Mouse (Mus musculus) embryonic facial prominence, embryonic 14.5 days (tissue): ENCODE measurements around the gene Lactb. TPM values are rescaled to one million over a fixed set of nuclear protein-coding genes. Genes with fewer than 3 reads are reported as not detected.

Experiments
- ATAC-seq: fragments of 200-750 bp; cut with Nextera tagmentation; 2 replicates; pipeline ENCODE4 v1.8.0; 2017; ENCODE audit warnings: low read depth, moderate number of reproducible peaks, moderate TSS enrichment
- DNase-seq: peaks from one replicate; pipeline ENCODE4 v3.0.0-alpha.2; 2015; ENCODE audit warnings: low spot score
- H3K27ac ChIP-seq: fragments of 300-500 bp; sonication (generic); replicated peaks from 2 replicates; pipeline ENCODE4 v1.5.1; 2014; ENCODE audit warnings: low read depth, mild to moderate bottlenecking, low read length, moderate library complexity
- H3K27me3 ChIP-seq: fragments of 300-500 bp; sonication (generic); replicated peaks from 2 replicates; pipeline ENCODE4 v1.6.1; 2014; ENCODE audit warnings: low read length; ENCODE audit not compliant: control insufficient read depth, insufficient read depth
- H3K36me3 ChIP-seq: fragments of 300-500 bp; sonication (generic); 2 replicates; pipeline ENCODE4 v1.6.1; 2014; ENCODE audit warnings: low read length, mixed read lengths; ENCODE audit not compliant: control insufficient read depth, insufficient read depth
- H3K4me1 ChIP-seq: fragments of 300-500 bp; sonication (generic); 2 replicates; pipeline ENCODE4 v1.6.1; 2014; ENCODE audit warnings: antibody characterized with exemption, low read length; ENCODE audit not compliant: control insufficient read depth, insufficient read depth
- H3K4me2 ChIP-seq: fragments of 300-500 bp; sonication (generic); 2 replicates; pipeline ENCODE4 v1.6.1; 2014; ENCODE audit warnings: low read depth, mild to moderate bottlenecking, low read length, moderate library complexity, mixed read lengths
- H3K4me3 ChIP-seq: fragments of 300-500 bp; sonication (generic); 2 replicates; pipeline ENCODE4 v1.5.1; 2014; ENCODE audit warnings: low read depth, mild to moderate bottlenecking, low read length
- H3K9ac ChIP-seq: fragments of 300-500 bp; sonication (generic); 2 replicates; pipeline ENCODE4 v1.6.1; 2014; ENCODE audit warnings: low read depth, mild to moderate bottlenecking, low read length, moderate library complexity, mixed read lengths
- H3K9me3 ChIP-seq: fragments of 300-500 bp; sonication (generic); 2 replicates; pipeline ENCODE4 v1.6.1; 2016; ENCODE audit warnings: low read length; ENCODE audit not compliant: control insufficient read depth
- WGBS: fragments of 180-500 bp; shearing (Covaris S2); extraction: QIAGEN DNeasy Blood & Tissue Kit; methylation state at CpG from one replicate; pipeline ENCODE4 v1.1.7; 2014; 5-methylcytosine and 5-hydroxymethylcytosine counted together
- polyA plus RNA-seq: library from polyadenylated mRNA; unstranded; fragments of >200 nt; fragmentation: Nextera tagmentation; extraction: Ambion mirVana; gene quantifications from 2 replicates; pipeline ENCODE4 v1.2.1, GENCODE M21; 2014

Lactb gene
- polyA plus RNA-seq, 1 experiment from 2014 or later: 9.8 TPM

- Histone ChIP-seq H3K9ac (no peak overlapping the region), H3K27ac (peak overlapping the region; percentile 87), H3K4me1 (peaks cover 30% of the 10 kb centered on the region), H3K36me3 (no peaks in the 10 kb centered on the region), H3K4me3 (no peak overlapping the region), H3K27me3 (no peaks in the 10 kb centered on the region), H3K4me2 (no peak overlapping the region), H3K9me3 (no peaks in the 10 kb centered on the region)
- ATAC-seq: peak; percentile 77
- peak; percentile 91 for DNase-seq
- WGBS: 21% methylated on average over 6 of the region's 6 CpGs
These were observed 13.7 kb upstream of the Lactb start for GRCm38 (mm10) chr9:66988888-66989414.

DNA sequence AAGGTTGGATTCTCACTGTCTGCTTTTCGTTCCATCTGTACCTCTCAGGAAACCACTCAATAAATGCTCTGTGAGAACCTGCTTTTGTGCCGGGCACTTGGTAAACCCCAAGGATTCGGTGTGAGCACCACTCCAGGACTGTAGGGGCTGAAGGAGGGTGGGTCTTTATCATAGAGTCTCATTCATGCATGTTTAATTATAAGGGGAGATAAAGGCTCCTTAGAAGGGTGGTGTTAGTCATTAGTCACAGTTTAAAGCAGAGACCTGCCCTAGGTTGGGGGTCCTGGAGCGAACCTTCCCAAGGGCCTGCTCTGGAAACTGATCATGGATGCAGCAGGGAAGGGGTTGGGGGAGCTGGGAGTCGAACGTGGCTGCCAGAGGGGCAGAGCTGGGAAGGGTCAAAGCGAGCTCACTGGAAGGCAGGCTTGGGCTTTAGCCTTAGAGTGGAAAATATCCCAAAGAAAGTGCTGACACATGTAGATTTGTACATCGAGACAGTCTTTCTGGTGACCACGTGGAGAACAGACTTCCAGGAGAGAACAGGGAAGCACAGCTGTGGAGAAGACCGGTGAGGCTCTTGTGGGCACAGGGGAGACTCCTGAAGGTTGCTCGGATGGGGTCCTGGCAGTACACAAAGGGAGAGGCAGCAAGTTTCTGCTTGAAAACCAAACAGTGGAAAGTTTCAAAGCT, 13.1 kb upstream of the Lactb start:
- Histone ChIP-seq H3K9ac (no peak overlapping the region), H3K9me3 (no peaks in the 10 kb centered on the region), H3K27ac (peak overlapping the region; percentile 87), H3K4me2 (no peak overlapping the region), H3K4me3 (no peak overlapping the region), H3K27me3 (no peaks in the 10 kb centered on the region), H3K4me1 (peaks cover 30% of the 10 kb centered on the region), H3K36me3 (no peaks in the 10 kb centered on the region)
- 48% methylated on average over 11 of the region's 11 CpGs for WGBS
- ATAC-seq (peak; percentile 41), DNase-seq (peak; percentile 71)

- 87% methylated on average over 7 of the region's 7 CpGs for WGBS
- DNase-seq (no peak), ATAC-seq (no peak)
- H3K27me3 ChIP-seq: no peaks in the 10 kb centered on the region
- no peak overlapping the region for H3K9ac ChIP-seq
- no peaks in the 10 kb centered on the region for H3K9me3 ChIP-seq
- no peak overlapping the region for H3K4me3 ChIP-seq
- H3K27ac ChIP-seq: no peak overlapping the region
- H3K4me1 ChIP-seq: peaks cover 29% of the 10 kb centered on the region
- no peak overlapping the region for H3K4me2 ChIP-seq
- no peaks in the 10 kb centered on the region for H3K36me3 ChIP-seq
These were observed 10.1 kb upstream of the Lactb start for GRCm38 (mm10) chr9:66985377-66985776.

- DNase-seq (no peak), ATAC-seq (no peak)
- H3K4me3 ChIP-seq: no peak overlapping the region
- no peaks in the 10 kb centered on the region for H3K9me3 ChIP-seq
- no peak overlapping the region for H3K27ac ChIP-seq
- no peaks in the 10 kb centered on the region for H3K4me1 ChIP-seq
- no peak overlapping the region for H3K9ac ChIP-seq
- H3K36me3 ChIP-seq: no peaks in the 10 kb centered on the region
- no peaks in the 10 kb centered on the region for H3K27me3 ChIP-seq
- no peak overlapping the region for H3K4me2 ChIP-seq
- 80% methylated on average over 7 of the region's 7 CpGs for WGBS
These were observed 6.8 kb upstream of the Lactb start for GRCm38 (mm10) chr9:66982085-66982484.

GRCm38 (mm10) chr9:66980458-66980857, 5.2 kb upstream of the Lactb start:
- Histone ChIP-seq H3K27ac (no peak overlapping the region), H3K9ac (no peak overlapping the region), H3K9me3 (no peaks in the 10 kb centered on the region), H3K27me3 (no peaks in the 10 kb centered on the region), H3K4me1 (peaks cover 4% of the 10 kb centered on the region; the same call in 1 of the 2 replicates), H3K36me3 (no peaks in the 10 kb centered on the region), H3K4me2 (no peak overlapping the region), H3K4me3 (no peak overlapping the region)
- peak; percentile 45 for DNase-seq
- no peak for ATAC-seq
- 13% methylated on average over 5 of the region's 5 CpGs for WGBS

DNA sequence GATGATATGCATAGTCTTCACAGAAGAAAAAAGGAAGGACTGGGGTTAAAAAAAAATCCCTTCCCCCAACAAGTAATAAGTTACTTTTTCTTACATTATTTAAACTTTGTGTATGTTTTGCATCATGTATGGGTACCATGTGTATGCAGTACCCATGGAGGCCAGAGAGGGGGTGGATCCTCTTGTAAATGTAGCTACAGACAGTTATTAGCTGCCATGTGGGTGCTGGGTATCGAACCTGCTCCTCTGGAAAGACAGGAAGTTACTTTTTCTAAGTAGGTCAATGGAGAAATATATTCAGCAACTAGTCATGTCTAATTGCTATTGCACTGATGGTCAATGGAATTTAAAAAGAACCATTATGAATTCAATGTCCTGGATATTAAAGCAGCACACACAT, 3.2 kb upstream of the Lactb start:
- Histone ChIP-seq H3K9me3 (no peaks in the 10 kb centered on the region), H3K27me3 (no peaks in the 10 kb centered on the region), H3K4me3 (no peak overlapping the region), H3K27ac (no peak overlapping the region), H3K36me3 (no peaks in the 10 kb centered on the region), H3K4me1 (peaks cover 8% of the 10 kb centered on the region; the same call in 1 of the 2 replicates), H3K9ac (no peak overlapping the region), H3K4me2 (no peak overlapping the region)
- DNase-seq (no peak), ATAC-seq (no peak)
- 70% methylated on average over 1 of the region's 1 CpGs for WGBS

- Histone ChIP-seq H3K9ac (no peak overlapping the region), H3K36me3 (no peaks in the 10 kb centered on the region), H3K4me2 (no peak overlapping the region), H3K4me3 (no peak overlapping the region), H3K27me3 (no peaks in the 10 kb centered on the region), H3K27ac (no peak overlapping the region), H3K4me1 (peaks cover 8% of the 10 kb centered on the region; the same call in 1 of the 2 replicates), H3K9me3 (no peaks in the 10 kb centered on the region)
- WGBS: 77% methylated on average over 1 of the region's 1 CpGs
- ATAC-seq (no peak), DNase-seq (no peak)
These were observed 2.7 kb upstream of the Lactb start for GRCm38 (mm10) chr9:66977982-66978381.

DNA sequence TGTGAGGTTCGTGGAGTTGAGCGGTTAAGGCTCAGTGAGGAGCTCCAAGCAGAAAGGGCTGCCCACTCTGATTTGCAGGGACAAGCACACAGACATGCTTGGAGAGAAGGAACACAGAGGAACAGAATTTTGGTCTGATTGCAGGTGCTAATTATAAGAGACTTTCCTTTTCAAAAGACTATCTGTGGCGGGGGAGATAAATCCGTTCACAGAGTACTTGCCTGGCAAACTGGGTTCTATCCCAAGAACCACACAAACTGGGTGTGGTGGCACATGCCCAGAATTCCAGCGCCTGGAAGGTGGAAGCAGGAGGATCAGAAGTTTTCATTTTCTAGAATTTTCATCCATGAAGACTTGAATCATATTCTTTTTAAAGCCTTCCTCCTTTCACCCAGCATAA, 1.8 kb upstream of the Lactb start:
- Histone ChIP-seq H3K9me3 (no peaks in the 10 kb centered on the region), H3K4me3 (no peak overlapping the region), H3K4me2 (no peak overlapping the region), H3K27me3 (no peaks in the 10 kb centered on the region), H3K27ac (no peak overlapping the region), H3K4me1 (peaks cover 8% of the 10 kb centered on the region; the same call in 1 of the 2 replicates), H3K36me3 (no peaks in the 10 kb centered on the region), H3K9ac (no peak overlapping the region)
- 72% methylated on average over 5 of the region's 5 CpGs for WGBS
- ATAC-seq: no peak
- DNase-seq: no peak

DNA sequence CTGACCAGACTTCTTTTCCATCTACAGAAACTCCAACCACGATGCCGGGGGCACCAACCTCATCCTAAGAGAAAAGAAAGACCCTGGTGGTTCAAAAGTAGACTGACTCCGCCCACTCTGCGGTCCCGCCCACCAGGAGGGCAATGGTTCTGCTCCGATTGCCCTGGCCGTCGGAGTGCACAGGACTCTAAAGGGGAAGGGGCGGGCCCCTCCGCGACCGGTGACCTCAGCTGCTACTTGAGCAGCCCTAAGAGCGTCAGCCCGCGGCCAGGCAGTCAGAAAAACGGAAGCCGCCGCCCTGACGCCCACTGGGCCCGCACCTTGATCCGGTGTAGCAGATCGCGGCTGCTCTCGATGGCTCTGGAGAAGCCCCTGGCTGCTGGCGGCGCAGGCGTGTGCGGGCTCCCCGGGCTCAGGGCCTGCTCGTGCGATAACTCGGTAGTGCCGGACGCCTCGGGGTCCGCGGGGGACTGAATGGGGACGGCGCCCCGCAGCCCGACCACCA, 511 bp downstream of the Lactb start:
- H3K4me3 ChIP-seq: peak overlapping the region; percentile 92
- H3K36me3 ChIP-seq: peaks cover 15% of the 10 kb centered on the region
- peak overlapping the region; percentile 79 for H3K9ac ChIP-seq
- ATAC-seq (peak; percentile 80), DNase-seq (peak; percentile 83)
- no peaks in the 10 kb centered on the region for H3K9me3 ChIP-seq
- H3K4me1 ChIP-seq: peaks cover 8% of the 10 kb centered on the region; the same call in 1 of the 2 replicates
- peak overlapping the region; percentile 64 for H3K4me2 ChIP-seq
- WGBS: 1% methylated on average over 17 of the region's 41 CpGs
- H3K27me3 ChIP-seq: no peaks in the 10 kb centered on the region
- peak overlapping the region; percentile 76 for H3K27ac ChIP-seq
